Mouse (Mus musculus) cerebellum, postnatal 10 days (tissue): Measurements from ENCODE around the gene Akap9.
A peak's percentile ranks its signal among the peaks of the same experiment; 100 is the strongest.
"Not testable (repeated sequence)": the region's sequence is repeated elsewhere in the genome, so short reads cannot be mapped to it uniquely, and the experiment has no call there.

ENCODE experiments used
- DNase-seq, 2 experiments: peaks; one replicate each; pipeline ENCODE4 v3.0.0; 2021; ENCODE audit warnings: mixed read lengths in 2 of 2

The Akap9 gene

GRCm38 (mm10) chr5:3970936-3971335 lies 43.1 kb downstream of the Akap9 start:
- no peak for DNase-seq

DNA sequence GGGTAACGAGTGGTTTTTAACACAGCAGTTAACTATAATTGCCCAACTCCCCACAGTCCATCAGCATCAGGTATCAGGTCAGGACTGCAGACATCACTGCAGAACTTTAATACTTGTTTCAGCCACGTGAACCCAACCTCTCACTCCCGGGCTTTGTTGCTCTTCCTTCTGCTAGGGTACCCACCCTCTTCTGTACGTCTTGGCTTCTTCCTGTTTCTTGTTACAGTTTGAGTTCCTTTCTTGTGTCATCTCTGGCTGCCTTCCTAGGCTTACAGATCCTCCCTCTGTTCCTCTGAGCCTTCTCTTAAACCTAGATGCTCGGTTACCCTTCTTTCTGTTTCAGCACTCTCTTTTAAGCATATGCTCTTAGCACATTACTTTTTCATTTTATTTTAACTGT lies 45.9 kb downstream of the Akap9 start:
- no peak for DNase-seq

DNA sequence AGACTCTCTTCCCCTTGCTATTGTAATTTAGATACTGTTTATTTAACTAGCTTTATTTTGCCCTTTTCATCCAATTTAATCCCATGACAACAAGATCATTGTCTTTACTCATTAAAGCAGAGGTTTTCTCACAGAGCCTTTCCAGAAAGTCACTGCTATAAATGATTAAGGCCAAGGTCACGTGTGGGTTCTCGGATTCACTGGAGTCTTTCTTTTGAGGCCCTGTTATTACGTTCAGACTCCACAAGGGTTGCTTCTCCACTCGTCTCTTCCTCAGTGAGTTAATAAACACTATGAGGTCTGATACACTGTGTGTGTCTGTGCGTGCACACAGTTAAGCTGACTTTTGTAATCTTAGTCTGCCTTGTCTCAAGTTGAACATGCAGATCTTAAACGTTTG lies 47.0 kb downstream of the Akap9 start:
- no peak for DNase-seq

- no peak for DNase-seq
Measured at GRCm38 (mm10) chr5:3976111-3976510, 48.3 kb downstream of the Akap9 start.

DNA sequence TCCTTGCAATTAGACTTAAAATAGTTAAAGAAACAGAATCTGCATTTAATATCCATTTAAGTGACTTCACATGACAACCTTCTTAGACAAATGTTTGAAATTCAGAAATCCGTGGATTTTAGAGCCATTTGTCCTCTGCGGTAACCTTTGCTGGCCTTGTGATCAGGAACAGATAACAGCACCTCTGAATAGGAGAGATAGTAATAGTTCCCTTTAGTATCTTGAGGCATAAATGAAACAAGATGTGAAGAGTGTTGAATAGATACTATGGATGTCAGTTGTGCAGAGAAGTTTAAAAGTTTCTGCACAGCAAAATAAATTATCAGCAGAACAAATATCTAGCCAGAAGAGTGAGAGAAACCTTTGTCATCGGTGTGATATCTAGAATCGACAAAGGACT lies 50.0 kb downstream of the Akap9 start:
- DNase-seq, result no peak

DNA sequence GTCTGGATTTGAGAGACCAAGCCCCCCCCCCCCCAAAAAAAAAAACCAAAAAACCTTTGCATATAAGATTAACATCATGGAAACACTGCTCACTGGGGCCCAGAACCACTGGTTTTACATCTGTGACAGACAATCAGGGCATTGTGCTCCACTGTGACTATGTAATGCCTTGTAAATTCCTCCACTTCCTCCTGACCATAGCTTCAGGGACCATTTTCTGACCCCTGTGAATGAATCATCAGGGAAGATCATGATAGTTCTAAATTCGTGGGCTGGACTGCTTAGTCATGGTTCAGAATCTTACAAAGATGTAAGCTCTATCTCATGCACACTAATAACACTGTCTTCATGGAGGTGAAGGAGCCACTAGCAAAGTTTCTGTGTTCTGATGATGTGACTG lies 61.8 kb downstream of the Akap9 start:
- DNase-seq, result no peak

DNA sequence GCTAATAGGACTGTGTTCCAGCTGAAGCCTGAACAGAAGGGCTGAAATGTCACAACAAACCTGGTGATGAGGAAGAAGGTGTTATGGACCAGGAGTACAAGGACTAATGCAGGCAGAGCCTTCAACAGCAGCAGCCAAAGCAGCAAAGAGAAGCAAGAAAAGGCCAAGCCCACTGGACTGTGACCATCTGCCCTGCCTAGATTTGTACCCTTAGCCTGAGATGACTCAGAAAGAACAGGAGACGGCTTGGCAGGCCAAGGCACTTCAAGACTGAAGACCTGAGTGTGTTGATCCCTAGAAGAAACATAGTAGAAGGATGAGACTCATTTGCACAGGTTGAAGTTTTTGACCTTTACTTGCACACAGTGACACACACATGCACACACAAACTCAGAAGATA lies 62.6 kb downstream of the Akap9 start:
- DNase-seq, result no peak

- DNase-seq, result no peak
Measured at GRCm38 (mm10) chr5:4004531-4005469, 76.9 kb downstream of the Akap9 start.

- DNase-seq, result no peak
Measured at GRCm38 (mm10) chr5:4006606-4007005, 78.8 kb downstream of the Akap9 start.

GRCm38 (mm10) chr5:4008266-4008665 lies 80.4 kb downstream of the Akap9 start:
- DNase-seq, result no peak

DNA sequence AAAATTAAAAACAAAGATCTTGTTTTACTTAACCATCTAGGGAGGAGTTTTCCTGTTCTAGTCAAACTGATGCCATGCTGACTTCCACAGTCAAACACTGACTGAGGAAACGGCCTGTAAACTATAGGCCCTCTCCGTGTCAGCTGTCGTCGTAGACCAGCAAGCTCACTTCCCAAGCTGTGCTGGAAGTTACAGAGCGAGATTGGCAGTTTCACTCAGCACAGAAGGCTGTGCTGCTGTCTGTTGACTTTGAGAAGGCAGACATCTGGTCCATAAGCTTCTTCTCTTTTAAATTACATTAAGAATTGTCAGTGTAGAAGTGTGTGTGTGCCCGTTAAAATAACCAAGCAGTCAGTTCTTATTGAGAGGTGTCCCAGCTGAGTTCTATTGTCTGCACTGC lies 81.7 kb downstream of the Akap9 start:
- DNase-seq, result no peak

DNA sequence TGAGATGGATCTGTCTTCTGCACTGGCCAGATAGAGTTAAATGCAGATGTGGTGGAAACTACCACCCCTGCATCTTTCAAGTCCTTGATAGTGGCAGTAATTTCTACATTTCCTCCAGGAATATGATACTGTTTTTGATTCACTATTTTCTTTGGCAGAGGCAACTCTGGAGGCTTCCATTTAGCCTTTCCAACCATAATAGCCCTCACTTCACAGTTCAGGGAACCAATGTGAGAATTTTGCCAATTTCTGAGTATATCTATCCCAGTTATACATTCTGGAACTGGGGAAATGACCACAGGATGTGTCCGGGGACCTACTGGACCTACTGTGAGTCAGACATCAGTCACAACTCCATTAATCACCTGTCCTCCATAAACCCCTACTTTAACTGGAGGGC lies 89.8 kb downstream of the Akap9 start:
- not testable (repeated sequence) for DNase-seq

DNA sequence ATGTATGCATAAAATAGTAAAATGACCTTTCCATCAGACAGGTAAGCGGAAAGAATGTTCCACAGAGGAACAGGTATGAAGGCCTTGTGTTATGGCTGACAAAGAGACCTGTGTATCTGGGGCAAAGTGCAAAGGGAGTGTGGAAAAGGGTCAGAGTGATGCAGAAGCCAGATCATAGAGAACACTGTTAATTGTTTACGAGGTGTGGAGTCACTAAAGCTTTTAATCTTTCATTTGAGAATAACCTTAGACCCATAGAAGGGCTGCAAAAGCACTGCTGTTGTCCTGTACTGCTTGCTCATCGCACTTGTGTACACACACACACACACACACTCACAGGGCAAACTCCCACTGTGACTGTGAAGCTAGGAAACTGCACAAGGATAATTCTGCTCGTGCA lies 91.5 kb downstream of the Akap9 start:
- no peak for DNase-seq

- no peak for DNase-seq
Measured at GRCm38 (mm10) chr5:4020018-4020417, 92.2 kb downstream of the Akap9 start.

- peak in 1 of 2 experiments; percentile 5 for DNase-seq
Measured at GRCm38 (mm10) chr5:4023186-4023585, 95.3 kb downstream of the Akap9 start.

DNA sequence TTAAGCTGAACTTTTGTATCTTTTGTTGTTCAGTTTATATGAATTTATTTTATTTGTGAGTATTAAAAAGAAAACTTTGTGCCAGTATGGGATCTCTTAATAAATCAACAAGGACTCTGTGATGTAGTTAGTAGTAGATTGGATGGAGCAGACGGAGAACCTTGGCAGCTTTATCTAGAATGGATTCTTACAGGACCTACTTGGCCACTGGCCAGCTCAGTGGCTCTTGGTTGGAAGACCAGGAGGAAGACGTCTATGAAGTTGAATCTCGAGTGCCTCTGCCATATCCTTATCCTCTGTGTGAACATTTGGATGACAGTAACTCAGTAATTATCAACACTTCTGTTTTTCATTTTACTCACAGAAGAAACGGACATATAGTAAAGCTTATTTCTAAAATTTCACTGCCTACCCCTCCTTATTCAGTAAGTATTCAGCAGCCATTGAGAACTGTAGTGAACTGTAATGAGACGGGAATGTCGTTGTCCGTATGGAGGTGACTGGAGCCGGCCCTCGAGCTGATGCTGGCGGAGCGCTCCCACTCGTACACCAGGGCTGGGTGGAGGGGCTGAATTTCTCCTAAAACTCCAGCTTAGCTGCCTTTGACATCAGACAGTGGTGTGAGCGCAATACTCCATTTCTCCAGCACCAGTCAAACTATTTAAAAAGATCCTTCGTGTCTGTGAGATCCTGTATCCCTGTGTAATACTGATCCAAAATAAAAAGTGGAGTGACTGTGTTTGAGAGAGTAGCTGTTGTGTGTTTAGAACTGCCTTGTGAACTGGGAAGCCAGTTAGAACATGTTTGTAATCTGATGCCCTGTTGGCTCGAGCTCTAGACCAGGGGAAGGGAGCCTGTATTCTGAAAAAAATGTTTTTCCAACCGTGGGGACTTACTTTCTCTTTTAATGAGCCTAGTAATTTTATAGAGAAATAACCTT lies 96.2 kb downstream of the Akap9 start:
- peak; percentile 70 to 75 for DNase-seq

DNA sequence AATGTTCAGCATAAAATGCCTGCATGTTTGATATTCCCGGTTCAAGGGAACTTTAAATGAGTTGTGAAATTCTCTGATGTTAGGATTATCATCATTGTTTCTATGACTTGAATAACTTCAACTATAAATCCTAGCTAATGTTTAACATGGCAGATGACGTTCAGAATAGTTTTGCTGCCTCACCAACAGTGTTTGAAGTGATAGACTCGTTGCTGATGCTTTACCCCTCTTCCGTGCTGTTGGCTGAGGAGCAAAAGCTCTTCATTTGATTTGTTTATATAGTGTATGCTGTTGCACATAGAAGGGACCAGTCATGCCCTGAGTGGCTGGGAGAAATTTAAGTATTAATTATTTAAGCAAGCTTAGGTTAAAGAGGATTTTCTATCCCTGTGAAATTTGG lies 96.9 kb downstream of the Akap9 start:
- no peak for DNase-seq

DNA sequence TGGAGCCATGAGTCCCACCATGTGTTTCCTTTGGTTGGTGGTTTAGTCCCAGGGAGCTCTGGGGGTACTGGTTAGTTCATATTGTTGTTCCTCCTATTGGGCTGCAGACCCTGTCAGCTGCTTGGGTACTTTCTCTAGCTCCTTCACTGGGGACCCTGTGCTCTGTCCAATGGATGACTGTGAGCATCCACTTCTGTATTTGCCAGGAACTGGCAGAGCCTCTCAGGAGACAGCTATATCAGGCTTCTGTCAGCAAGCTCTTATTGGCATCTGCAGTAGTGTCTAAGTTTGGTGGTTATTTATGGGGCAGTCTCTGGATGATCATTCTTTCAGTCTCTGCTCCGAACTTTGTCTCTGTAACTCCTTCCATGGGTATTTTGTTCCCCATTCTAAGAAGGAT lies 98.5 kb downstream of the Akap9 start:
- DNase-seq, result not testable (repeated sequence)

- no peak for DNase-seq
Measured at GRCm38 (mm10) chr5:4028486-4029173, 100.8 kb downstream of the Akap9 start.

GRCm38 (mm10) chr5:4031846-4032245 lies 104.0 kb downstream of the Akap9 start:
- no peak for DNase-seq

GRCm38 (mm10) chr5:4036686-4037085 lies 108.8 kb downstream of the Akap9 start:
- DNase-seq, result no peak

DNA sequence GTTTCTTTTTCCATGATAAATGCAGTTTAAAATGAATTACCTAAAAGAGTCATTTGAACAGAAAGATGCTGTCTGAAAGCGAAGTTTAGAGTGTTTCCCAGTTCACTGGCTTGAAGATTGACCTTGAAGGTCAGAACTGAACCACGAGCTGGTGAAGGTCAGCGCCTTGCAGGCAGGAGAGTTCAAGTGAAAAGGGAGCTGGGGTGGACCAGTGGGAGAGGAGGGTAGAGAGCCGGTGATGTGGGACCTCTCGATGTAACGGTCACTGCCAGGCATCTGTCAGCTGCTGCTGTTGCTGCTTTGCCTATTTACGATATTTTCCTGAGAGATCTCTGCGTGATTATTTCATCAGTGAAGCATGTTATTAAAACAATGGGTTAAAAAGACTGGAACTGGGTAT lies 111.5 kb downstream of the Akap9 start:
- no peak for DNase-seq

DNA sequence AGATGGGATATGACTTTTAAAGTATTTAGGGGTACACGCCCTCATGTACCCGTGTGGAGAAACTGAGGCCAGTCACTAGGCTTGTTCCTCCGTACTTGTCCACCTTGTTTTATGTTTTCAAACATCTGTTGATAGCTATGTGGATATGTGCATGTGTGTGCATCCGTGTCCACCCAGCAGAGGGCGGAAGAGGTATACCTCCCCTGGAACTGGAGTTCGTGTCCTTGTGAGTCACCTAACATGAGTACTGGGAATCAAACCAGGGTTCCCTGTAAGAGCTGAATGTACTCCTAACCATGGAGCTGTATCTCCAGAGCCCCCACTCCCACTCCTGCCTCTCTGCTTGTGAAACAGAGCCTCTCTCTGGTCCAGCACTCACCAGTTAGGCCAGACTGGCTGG lies 112.5 kb downstream of the Akap9 start:
- peak; percentile 4 to 19 for DNase-seq
